ENCODE assay signal across 8 mouse cellular contexts in genomic region chr13:30272040-30272686, GRCm38 (mm10).
DNase-seq lines count a peak whose midpoint lies in the region; ATAC-seq and TF ChIP-seq lines count a peak whose summit lies in the region.

No protein-coding gene starts in this region.

- no peak overlapping the region for H3K4me2 ChIP-seq in midbrain, postnatal 0 days (ENCODE audit: low read depth, low read length, poor library complexity, severe bottlenecking)

- H3K36me3 ChIP-seq in G1E (replicated peaks), result no peaks in the 10 kb centered on the region
- H3K36me3 ChIP-seq in midbrain, postnatal 0 days (ENCODE audit: insufficient read depth, low read length), result no peaks in the 10 kb centered on the region

- H3K27ac ChIP-seq in midbrain, postnatal 0 days (ENCODE audit: low read depth, low read length), result no peak overlapping the region

- WGBS in midbrain, postnatal 0 days, result 22% methylated on average over 6 of the region's 6 CpGs

- DNase-seq in left cerebral cortex, adult 18-20 months (ENCODE audit: low spot score in 2 of 2), result peak; percentile 32 to 33
- no peak for DNase-seq in left cerebral cortex, adult 11 months (ENCODE audit: low spot score)
- no peak for DNase-seq in G1E (ENCODE audit: low spot score)
- DNase-seq in embryo, embryonic 10 days (ENCODE audit: low spot score), result peak; percentile 84
- DNase-seq in left cerebral cortex, postnatal 36 days (ENCODE audit: low spot score in 2 of 2), result peak; percentile 13 to 18
- DNase-seq in midbrain, postnatal 0 days (ENCODE audit: low spot score), result peak; percentile 69
- DNase-seq in cerebellum, adult 8-10 months, result no peak

- intact Hi-C loops in left cerebral cortex, postnatal 36 days (cut with DNase I), result loop anchor here (2.0 kb wide), 1 partner anchor 259 kb away; no protein-coding TSS in a partner anchor

- no peak for ATAC-seq in G1E (ENCODE audit: extremely low read depth, insufficient number of reproducible peaks, low FRiP score, poor library complexity, severe bottlenecking)
- ATAC-seq in hematopoietic stem cell, adult 5-6 weeks (replicated peaks in 1 of 2; ENCODE audit: insufficient read depth in 1 of 2, low FRiP score in 2 of 2, low TSS enrichment in 1 of 2, low read depth in 1 of 2, poor library complexity in 2 of 2, severe bottlenecking in 2 of 2), result peak; percentile 87 to 93
- peak; percentile 79 for ATAC-seq in midbrain, postnatal 0 days (ENCODE audit: low FRiP score)

- H3K4me3 ChIP-seq in G1E (ENCODE audit: low read depth, low read length), result no peak overlapping the region
- no peak overlapping the region for H3K4me3 ChIP-seq in midbrain, postnatal 0 days (ENCODE audit: low read depth, low read length)

- H3K27me3 ChIP-seq in G1E (ENCODE audit: insufficient read depth, low read length), result no peaks in the 10 kb centered on the region
- H3K27me3 ChIP-seq in midbrain, postnatal 0 days (ENCODE audit: insufficient read depth, low read length), result no peaks in the 10 kb centered on the region

- TF ChIP-seq CTCF in G1E (IDR thresholded peaks at IDR 0.05; ENCODE audit: low read depth, low read length), result peak; percentile 41; the same call in 1 of the 2 replicates
- TF ChIP-seq CTCF in midbrain, postnatal 0 days (IDR thresholded peaks at IDR 0.05), result peak; percentile 94

- H3K4me1 ChIP-seq in G1E (ENCODE audit: insufficient read depth, low read depth, low read length), result no peaks in the 10 kb centered on the region
- H3K4me1 ChIP-seq in midbrain, postnatal 0 days (ENCODE audit: insufficient read depth, low read length), result no peaks in the 10 kb centered on the region

- H3K9ac ChIP-seq in midbrain, postnatal 0 days (replicated peaks; ENCODE audit: low read length, poor library complexity, severe bottlenecking), result no peak overlapping the region

- H3K9me3 ChIP-seq in G1E (replicated peaks), result no peaks in the 10 kb centered on the region
- no peaks in the 10 kb centered on the region for H3K9me3 ChIP-seq in midbrain, postnatal 0 days (ENCODE audit: low read length)

Comparison
In these comparisons a context has a peak if more than half of its experiments do, and no peak if none do; other contexts are left out.
1. DNase-seq: peak in left cerebral cortex, adult 18-20 months (2 of 2), embryo, embryonic 10 days (single experiment), left cerebral cortex, postnatal 36 days (2 of 2) and midbrain, postnatal 0 days (single experiment); none in left cerebral cortex, adult 11 months (single experiment), G1E (single experiment) and cerebellum, adult 8-10 months (single experiment).